Mouse (Mus musculus): ENCODE measurements around the gene Nms.

Nms gene

DNA sequence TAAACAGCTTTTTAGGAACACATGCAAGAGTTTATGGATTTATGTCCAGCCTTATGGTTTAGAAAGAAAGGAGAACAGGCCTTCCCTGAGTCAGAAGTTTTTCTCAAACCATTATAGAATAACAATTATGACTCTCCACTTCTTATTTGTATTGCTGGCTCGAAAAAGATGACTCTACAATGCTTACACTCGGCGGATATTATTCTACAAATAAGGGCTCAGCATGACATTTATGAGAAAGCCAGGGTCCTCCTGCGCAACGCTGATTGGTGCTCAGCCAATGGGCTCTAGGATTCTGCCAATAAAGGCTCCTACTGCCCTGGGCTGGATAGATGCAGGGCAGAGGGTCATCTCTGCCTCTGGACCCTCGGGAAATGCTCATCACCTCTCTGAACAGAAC lies at the start of gene Nms:
Gene Nms (plus strand): TSS at position 301 of the 400 bp plus-strand sequence.
- no peak for DNase-seq (ENCODE audit: extremely low spot score, low read depth, low spot score)

- DNase-seq (ENCODE audit: extremely low spot score, low read depth, low spot score): no peak
These were observed 47.5 kb upstream of the Nms start for GRCm38 (mm10) chr1:38891444-38891843.

GRCm38 (mm10) chr1:38893081-38893480 lies 45.9 kb upstream of the Nms start:
- DNase-seq (ENCODE audit: extremely low spot score, low read depth, low spot score): no peak

DNA sequence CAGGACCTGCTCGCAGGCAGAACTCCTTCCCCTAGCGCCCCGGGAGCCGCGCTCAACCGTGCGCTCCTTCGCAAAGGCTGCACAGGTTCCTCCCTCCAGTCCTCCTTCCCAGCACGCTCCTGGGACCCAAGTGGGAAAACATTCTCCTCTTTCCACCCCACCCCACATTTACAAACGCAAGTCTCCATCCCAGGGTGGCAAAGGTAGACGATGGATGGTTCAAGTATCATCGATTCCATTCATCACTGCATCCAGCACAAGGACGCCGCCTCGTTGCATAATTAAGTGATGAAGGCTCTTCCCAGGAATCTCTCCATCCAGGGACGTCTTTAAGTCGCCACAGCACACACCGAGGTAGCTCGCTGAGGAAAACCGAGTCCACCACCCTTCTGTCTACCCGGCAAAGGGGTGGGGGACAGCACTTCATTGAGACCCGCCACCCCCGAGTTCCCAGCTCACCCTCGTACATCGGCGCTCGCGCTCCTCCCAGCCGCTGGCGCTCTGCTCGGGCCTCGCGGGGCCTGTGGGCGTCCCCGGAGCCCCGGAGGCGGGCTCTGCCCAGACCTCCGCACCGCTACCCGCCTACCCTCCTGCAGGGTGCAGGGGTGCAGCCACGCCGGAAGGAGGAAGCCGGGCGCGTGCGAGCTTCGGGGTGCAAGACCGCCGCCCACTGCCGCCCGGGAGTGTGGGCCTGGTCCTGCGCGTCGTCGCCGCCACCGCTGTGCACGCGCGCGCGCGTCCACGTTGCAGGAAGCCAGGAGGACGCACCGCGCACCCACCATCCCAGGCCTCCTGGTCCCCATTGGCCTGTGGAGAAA lies 41.3 kb upstream of the Nms start, which contains the start of gene Chst10:
Gene Chst10 (minus strand): TSS at position 731 of the 818 bp plus-strand sequence.
- DNase-seq (ENCODE audit: extremely low spot score, low read depth, low spot score): peak; percentile 14

DNA sequence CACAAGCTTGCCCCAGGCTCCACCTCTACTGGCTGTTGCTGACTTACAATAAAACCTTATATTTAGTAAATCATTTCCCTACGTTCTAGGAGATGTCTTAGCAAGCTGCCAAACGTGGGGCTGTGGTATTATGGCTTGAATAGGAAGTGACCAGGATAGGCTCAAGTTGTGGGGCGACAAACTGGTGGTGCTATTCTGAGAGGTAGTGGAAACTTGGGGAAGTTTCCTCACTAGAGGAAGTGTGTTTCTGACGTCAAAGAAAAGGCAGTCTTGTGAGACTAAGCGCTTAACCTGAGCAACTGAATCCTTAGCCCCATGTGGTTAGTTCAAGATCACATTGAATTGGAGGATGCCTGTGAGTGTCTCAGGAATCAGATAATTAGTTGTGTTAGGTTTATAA lies 36.4 kb upstream of the Nms start:
- DNase-seq (ENCODE audit: extremely low spot score, low read depth, low spot score): no peak

DNA sequence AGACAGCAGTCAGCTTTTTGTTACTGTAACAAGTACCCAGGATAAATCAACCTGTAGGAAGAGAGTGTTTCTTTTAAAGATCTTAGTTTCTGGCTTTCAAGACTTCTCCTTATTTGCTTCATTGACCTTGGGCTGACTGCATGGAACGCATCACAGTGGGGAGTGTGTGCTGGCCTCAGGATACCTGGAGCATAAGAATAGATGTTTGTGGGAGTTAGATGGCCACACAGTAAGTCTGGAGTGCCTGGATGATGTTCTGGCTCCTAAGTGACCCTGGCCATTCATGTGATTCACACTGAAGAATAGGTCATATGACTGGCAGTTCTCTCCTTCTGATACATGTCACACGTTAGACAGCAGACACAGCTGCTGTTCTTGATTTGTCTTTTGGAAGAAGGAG lies 35.0 kb upstream of the Nms start:
- DNase-seq (ENCODE audit: extremely low spot score, low read depth, low spot score): no peak

- no peak for DNase-seq (ENCODE audit: extremely low spot score, low read depth, low spot score)
These were observed 10.0 kb upstream of the Nms start for GRCm38 (mm10) chr1:38928996-38929395.

- no peak for DNase-seq (ENCODE audit: extremely low spot score, low read depth, low spot score)
These were observed 9.5 kb upstream of the Nms start for GRCm38 (mm10) chr1:38929468-38929867.

DNA sequence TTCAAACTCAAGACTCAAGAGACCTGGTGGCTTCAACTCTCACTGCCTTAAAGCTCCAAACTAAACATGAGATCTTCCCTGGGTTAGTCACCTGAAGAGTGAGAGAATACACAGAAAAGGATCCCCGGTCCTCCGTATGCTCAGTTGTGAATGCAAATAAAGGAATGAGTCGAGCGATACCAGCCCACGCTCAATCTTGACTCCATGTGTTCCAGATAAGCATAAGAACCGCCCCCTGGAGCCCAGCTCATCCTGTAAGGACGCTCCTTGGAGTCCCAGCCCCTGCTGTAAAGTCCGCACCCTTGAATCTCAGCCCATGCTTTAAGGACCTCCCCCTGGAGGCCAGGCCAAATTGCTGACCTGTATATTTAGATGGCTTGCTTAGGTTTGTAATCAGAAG lies 8.2 kb upstream of the Nms start:
- DNase-seq (ENCODE audit: extremely low spot score, low read depth, low spot score): no peak

GRCm38 (mm10) chr1:38934668-38935067 lies 4.3 kb upstream of the Nms start:
- peak; percentile 28 for DNase-seq (ENCODE audit: extremely low spot score, low read depth, low spot score)

DNA sequence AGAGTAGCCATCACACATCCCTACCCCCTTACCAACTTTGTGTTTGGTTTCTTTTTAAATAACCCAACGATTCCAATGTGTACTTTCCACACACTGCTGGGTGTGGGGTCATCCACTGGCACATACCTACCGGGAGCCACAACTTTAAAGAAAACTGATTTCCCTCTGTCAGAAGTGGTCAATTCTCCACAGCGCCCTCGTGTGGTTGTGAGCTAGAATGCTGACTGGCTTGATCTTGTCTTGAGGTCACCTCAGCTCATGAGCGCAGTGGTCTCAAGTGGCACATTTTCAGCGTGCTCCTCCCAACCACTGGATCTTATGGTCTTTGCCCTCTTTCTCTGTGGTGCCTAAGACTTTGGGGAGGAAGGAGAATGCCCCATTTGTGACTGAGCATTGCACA lies 2.2 kb upstream of the Nms start:
- DNase-seq (ENCODE audit: extremely low spot score, low read depth, low spot score): peak; percentile 37

DNA sequence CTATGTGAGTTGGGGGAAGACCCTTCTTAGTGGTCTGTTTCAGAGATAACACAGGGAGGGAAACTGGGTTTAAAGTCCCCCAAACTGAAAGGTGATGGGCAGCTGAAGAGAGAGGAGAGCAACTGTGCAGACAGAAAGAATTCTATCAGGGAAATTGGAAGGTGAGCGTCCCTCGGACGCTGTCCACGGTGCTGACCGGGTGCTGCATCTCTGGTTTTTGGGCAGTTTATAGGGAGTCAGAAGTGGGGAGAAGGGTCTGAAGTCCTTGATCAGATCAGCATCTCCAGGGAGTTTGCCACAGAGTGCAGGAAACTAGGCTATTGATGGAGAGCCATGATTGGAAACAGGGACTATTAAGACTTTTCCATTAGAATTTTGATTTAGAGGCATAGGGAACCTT lies 659 bp downstream of the Nms start:
- DNase-seq (ENCODE audit: extremely low spot score, low read depth, low spot score): peak; percentile 41

GRCm38 (mm10) chr1:38956457-38956856 lies 17.5 kb downstream of the Nms start:
- DNase-seq (ENCODE audit: extremely low spot score, low read depth, low spot score): no peak

- DNase-seq (ENCODE audit: extremely low spot score, low read depth, low spot score): no peak
These were observed 30.2 kb downstream of the Nms start for GRCm38 (mm10) chr1:38969116-38969515.

DNA sequence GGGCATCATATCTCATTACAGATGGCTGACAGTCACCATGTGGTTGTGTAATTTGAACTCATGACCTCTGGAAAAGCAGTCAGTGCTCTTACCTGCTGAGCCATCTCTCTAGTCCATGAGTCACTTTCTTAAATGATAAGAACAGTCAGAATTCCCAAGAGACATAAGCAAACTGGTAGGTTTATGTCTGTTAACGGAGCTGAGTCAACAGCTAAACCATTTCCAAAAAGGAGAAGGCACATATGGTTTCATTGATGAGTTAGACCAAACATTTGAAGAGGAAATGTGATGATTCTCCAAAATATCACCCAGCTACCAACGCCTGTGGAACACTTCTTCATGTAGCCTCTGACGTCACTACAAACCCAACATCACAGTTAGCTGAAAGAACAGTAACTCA lies 32.8 kb downstream of the Nms start:
- DNase-seq (ENCODE audit: extremely low spot score, low read depth, low spot score): no peak

DNA sequence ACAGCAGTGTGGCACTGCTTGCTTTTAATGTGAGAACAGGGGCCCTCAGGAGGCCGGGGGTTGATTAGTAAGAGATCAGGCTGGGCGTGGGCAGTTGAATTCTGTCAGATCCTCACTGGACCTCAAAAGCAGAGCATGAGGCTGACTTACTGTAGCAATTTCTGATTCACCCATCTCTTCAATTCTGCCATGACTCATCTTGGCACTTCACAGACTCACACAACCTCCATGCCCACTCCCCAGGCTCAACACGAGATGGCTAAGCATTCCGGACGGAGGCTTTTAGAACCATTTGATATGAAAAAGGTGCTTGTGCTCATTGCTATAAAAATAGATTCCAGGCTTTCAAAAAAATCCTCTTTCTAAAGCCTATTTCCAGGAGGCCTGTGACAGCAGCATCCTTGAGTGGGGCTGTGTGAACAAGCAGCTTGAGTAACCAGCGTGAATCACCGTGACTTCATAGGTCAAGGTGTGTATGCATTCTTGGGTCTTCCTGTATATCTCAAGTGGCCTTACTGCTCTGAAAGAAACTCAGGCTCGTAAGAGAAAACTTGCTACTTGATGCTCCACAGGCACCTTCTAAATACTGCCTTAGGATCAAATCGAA lies 34.1 kb downstream of the Nms start:
- DNase-seq (ENCODE audit: extremely low spot score, low read depth, low spot score): no peak

DNA sequence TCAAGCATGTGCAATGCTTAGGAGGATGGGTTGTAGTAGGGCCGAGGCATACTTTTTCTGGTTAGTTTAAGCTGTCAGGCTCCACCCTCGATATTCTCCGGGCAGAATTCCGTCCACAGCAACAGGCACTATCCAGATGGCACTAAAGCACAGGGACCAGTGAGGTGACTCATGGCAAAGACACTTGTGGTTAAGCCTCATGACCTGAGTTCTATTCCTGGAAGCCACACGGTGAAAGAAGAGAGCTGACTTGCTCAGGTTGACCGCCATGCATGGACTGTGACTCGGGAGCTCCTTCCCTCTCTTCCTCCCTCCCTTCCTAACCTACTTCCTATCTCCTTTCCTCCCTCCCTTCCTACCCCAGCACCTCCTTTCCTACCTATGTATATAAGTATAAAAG lies 41.0 kb downstream of the Nms start:
- no peak for DNase-seq (ENCODE audit: extremely low spot score, low read depth, low spot score)

DNA sequence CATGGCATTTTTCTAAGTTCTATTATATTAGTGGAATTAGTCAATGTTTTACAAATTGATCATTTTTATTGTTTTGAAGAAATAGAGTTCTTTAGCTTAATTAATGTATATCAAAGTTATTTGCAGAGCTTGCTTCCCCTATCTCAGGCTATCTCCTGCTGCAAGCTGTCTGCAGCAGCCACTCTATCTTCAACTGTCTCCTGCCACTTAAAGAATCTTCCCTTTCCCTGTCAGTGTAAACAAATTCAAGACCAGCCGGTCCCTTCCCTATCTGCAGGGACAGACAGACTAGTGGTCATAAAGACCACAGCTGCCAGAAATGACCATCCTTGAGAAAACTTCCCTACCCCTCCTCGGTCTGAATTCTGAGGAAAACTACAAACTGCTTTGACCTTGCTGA lies 44.9 kb downstream of the Nms start:
- no peak for DNase-seq (ENCODE audit: extremely low spot score, low read depth, low spot score)

DNA sequence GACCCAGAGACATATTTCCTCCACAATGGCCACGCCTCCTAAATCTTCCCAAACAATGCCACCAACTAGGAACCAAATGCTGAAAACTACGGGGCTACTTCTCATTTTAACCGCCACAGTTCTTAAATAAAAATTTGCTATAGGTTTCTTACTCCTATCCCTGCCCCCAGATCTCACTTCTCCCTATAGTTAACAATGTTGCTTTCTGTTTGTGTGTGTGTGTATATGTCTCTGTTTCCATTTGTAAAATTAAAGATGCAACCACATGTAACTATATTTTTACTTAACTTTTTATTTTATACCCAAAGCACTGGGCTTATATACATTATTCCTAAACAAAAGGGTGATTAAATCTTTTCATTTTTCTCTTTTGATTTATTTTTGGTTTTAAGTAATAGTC lies 46.4 kb downstream of the Nms start, which contains the start of gene Pdcl3:
Gene Pdcl3 (plus strand): TSS at position 301 of the 400 bp plus-strand sequence.
- DNase-seq (ENCODE audit: extremely low spot score, low read depth, low spot score): no peak

DNA sequence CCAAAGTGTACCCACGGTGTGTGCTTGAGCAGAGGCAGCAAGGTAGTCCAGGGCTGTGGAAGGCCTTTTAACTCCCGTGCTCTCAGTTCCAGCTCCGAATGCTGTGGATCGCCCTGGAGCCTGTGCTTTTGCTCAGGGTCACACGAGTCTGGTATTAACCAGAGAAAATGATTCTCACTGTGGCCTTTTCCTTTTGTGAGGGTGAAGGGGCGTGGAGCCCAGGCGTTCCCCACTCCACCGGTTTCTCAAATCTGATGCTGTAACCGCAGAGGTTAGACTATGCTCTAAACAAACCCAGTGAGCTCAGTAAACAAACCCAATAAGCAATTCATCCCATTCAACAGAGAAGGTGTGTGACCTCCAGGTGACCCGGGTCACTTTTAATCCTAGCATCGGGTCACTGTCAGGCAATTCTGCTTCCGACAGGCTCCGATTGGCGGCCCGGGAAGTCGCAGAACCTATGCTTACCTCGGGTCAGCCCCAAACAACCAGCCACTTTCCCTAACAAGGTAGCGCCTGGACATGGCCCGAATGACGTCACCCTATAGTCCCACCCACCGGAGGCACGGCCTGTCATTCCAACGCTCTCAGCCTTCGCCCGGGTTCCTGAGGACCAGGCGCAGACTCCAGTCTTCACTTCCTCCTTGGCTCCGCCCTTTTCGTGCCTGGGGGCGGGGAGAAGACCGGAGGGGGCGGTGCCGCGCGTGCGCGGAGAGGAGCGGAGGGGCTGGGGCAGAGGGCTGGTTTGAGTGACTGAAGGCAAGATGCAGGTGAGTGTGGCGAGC lies 48.3 kb downstream of the Nms start:
- peak; percentile 92 for DNase-seq (ENCODE audit: extremely low spot score, low read depth, low spot score)

GRCm38 (mm10) chr1:38987865-38988211 lies 48.9 kb downstream of the Nms start:
- DNase-seq (ENCODE audit: extremely low spot score, low read depth, low spot score): no peak

DNA sequence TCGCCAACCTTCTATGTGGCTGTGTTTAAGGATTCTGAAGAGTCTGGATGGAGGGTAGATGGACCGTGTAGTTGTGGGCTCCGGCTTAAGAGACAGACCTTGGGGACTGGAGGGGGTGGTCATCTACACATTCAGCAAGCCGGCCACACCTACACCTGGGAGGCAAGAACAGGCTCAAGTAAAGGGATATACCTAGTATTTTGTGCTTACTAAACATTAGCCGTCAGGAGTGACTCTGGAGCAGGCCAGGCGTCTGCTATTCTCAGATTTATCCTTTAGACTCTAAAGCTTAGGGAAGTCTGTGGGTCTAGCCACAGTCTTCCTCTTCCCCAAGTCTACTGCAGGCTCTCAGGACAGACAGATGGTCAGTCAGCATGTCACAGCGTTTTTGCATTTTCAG lies 49.4 kb downstream of the Nms start:
- DNase-seq (ENCODE audit: extremely low spot score, low read depth, low spot score): no peak

Measured in hindlimb bud, embryonic 11.5 days (tissue).